16 mouse cellular contexts compared by ENCODE assay signal in the genomic region with DNA sequence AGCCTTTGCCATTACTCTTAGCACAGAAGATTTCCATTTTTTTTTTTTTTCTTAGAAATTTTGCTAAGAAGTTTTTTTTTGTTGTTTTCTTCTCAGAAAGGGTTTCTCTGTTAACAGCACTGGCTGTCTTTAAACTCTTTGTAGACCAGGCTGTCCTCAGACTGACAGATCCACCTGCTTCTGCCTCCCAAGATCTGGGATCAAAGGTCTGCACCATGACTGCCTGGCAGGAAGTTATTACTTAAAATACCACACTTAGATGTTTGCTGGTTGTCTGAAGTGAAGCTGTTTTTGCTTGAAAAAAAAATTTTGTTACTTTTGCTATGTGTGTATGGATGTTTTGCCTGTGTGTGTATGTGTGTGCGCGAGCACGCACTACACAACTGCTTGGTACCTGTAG.
"Had no signal": no experiment of that assay in that cellular context is flagged by ENCODE, and none has a peak within 500 bp of the region (broad histone marks: within the 10 kb centered on the region; RNA-seq: fewer than 3 reads in every experiment).

No protein-coding gene starts in this region.

- H3K4me3 ChIP-seq: layer of hippocampus, adult 2 months; midbrain, embryonic 12.5 days; midbrain, embryonic 15.5 days; neural tube, embryonic 12.5 days; neural tube, embryonic 15.5 days; stomach, embryonic 15.5 days had no signal

- H3K27ac ChIP-seq: layer of hippocampus, adult 2 months; macrophage; midbrain, embryonic 12.5 days; midbrain, embryonic 15.5 days; neural tube, embryonic 12.5 days; neural tube, embryonic 15.5 days; stomach, embryonic 15.5 days had no signal

- H3K27me3 ChIP-seq: midbrain, embryonic 12.5 days; midbrain, embryonic 15.5 days; neural tube, embryonic 12.5 days; neural tube, embryonic 15.5 days; stomach, embryonic 15.5 days had no signal

- H3K4me2 ChIP-seq: lung, embryonic 14.5 days; midbrain, embryonic 12.5 days; midbrain, embryonic 15.5 days; neural tube, embryonic 12.5 days; neural tube, embryonic 15.5 days; stomach, embryonic 15.5 days had no signal

- DNase-seq: kidney, adult 18-20 months; kidney, postnatal 25 days; layer of hippocampus, adult 9-11 months; lung, embryonic 14.5 days; right cerebral cortex, adult 18-20 months; right cerebral cortex, postnatal 14 days; right cerebral cortex, postnatal 4 days; spleen, adult 18-20 months; thymus, postnatal 36 days had no signal

- ATAC-seq: midbrain, embryonic 15.5 days had no signal

- H3K9ac ChIP-seq: lung, embryonic 14.5 days; midbrain, embryonic 12.5 days; midbrain, embryonic 15.5 days; neural tube, embryonic 12.5 days; neural tube, embryonic 15.5 days; stomach, embryonic 15.5 days had no signal

- H3K9me3 ChIP-seq: midbrain, embryonic 12.5 days; midbrain, embryonic 15.5 days; neural tube, embryonic 12.5 days; neural tube, embryonic 15.5 days; stomach, embryonic 15.5 days had no signal
